Mouse (Mus musculus) kidney, adult 9 months (tissue): ENCODE results near the gene Lipt2.

ENCODE experiments used
- DNase-seq: peaks from one replicate; pipeline ENCODE4 v3.0.0; 2022

The Lipt2 gene

DNA sequence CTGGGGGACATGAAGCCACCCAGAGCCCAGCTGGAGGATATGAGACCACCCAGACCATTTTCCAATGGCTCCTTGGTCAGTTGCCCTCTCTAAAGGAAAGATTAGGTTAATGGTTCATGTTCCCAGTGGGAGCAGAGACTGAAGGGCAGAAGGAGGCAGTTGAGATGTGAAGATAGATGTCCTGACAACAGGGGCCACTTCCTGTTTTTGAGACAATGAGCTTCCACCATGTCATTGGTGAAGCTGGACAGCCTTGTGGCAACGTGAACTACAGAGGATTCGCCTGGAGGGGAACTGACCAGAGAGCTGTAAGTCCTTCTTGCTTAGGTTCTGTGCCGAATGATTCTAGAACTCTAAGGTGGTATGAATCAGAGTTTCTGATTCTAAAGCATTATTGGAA, 17.2 kb downstream of the Lipt2 start, which contains the start of gene Kcne3:
Kcne3 (plus strand) TSS at position 234 of the 400 bp plus-strand sequence.
- no peak for DNase-seq

DNA sequence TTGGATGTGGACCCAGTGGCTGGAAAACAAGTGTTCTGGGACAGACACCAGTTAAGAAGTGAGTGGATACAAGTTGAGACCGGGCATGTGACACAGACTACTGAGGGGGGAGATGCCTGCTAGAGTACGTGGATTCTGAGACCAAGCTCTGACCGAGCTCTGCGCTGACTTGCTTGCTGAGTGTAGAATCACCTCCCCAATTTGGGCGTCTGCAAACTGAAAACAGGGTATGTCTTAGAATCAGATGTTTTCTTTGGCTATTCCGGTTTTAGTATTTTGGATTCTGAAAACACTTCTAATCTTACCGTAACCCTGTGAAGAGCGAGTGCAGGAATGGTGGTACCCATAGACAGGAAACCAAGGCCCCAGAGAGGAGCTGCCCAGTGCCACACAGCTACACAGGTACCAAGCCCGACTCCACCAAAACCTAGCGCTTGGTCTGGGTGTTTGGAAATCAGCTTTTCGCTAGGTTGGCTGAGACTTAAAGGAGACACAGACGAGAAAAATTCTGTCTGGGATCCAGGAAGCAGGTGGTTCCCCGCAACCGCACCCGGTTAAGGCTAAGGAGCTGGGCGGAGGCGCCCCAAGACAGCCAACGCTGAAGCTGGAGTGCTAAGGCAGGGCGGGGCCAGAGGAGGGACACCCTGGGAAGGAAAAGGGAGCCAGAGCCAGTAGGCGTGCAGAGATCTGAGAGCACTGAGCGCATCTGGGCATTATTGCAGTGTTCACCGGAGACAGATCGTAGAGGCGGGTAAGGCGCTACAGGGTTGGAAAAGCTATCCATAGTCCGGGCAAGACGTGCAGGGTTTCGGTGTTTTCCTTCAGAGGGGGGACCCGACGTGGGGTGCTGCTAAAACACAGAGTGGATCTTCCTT, 19.2 kb downstream of the Lipt2 start:
- peak; percentile 42 for DNase-seq

GRCm38 (mm10) chr7:100178891-100179233, 19.8 kb downstream of the Lipt2 start:
- no peak for DNase-seq

DNA sequence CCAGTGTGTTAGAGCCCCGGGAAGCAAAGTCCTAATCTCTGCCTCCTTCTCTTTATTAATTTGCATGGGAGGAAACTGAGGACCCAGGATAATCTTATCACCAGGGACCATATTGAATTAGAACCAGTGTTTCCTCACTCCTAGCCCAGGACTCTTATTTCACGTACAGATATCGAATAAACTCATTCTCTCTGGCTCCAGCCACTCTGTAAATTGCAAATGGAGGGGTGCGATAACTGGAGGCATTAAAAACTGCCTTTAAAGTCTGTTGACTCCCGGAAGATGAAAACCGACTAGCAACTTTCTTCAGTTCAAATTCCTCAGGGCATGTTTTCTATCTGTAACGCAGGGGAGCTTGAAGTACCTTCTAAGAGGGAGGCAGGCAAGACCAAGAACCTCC, 20.3 kb downstream of the Lipt2 start:
- DNase-seq: no peak

- DNase-seq: no peak
Observed at GRCm38 (mm10) chr7:100179836-100180407, 20.8 kb downstream of the Lipt2 start.

- no peak for DNase-seq
Observed at GRCm38 (mm10) chr7:100181176-100181575, 22.1 kb downstream of the Lipt2 start.

DNA sequence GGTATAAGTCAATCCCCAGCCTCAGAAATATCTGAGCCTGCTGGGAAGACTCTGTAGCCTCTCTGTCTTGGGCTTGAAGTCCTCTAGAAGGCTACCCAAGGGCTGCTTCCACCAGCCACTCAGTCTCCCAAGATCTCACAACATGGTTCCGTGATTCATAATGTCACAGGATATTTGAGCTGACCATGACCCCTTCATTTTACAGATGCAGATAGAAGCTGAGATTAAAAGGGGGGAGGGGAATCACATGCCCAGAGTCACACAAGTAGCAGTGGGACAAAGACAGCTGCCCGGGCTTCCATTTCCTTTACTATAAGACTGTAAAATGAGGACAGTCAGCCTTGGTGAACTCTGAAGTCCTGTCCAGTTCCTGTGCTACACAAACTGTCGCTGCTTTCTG, 22.5 kb downstream of the Lipt2 start:
- DNase-seq: no peak

GRCm38 (mm10) chr7:100182388-100182787, 23.3 kb downstream of the Lipt2 start:
- no peak for DNase-seq

- peak; percentile 38 for DNase-seq
Observed at GRCm38 (mm10) chr7:100187601-100188000, 28.5 kb downstream of the Lipt2 start.

GRCm38 (mm10) chr7:100190167-100190566, 31.1 kb downstream of the Lipt2 start:
- no peak for DNase-seq

- peak; percentile 60 for DNase-seq
Observed at GRCm38 (mm10) chr7:100190778-100191177, 31.7 kb downstream of the Lipt2 start.

DNA sequence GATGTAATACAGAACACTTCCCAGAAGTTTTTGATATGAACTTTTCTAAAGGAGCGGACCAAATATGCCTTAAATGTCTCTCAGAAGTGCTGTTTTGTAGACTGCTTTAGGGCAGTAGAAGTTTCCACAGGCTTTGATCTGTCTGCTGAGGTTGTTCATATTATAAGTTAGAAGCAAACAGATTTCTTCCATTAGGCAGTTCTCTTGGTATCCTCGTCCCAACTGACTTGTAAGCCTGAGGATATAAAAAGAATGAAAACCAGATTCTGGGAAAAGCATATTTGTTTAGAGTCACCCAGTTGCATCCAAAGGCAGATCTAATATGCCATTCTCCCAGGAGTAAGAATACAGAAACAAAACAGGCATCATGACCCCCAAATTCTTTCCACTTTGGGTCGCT, 42.1 kb downstream of the Lipt2 start:
- DNase-seq: no peak

- no peak for DNase-seq
Observed at GRCm38 (mm10) chr7:100203616-100204015, 44.5 kb downstream of the Lipt2 start.

GRCm38 (mm10) chr7:100204871-100205270, 45.8 kb downstream of the Lipt2 start:
- no peak for DNase-seq

DNA sequence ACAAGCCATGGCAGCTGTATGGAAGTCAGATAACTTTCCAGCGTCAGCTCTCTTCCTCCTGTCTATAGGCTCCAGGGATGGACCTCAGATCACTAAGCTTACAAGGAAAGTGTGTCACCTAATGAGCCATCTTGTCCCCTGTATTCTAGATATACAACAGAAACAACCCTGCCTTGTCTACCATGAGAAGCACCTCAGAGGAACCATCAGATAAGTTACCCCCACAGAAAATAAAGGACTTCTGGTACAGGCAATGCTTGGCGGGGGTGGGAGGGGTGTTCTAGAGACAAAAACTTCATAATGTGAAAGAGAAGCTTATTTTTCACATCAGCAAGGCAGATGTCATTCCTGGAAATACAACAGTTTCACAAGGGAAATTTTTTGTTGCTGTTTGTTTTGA, 47.1 kb downstream of the Lipt2 start:
- DNase-seq: no peak

DNA sequence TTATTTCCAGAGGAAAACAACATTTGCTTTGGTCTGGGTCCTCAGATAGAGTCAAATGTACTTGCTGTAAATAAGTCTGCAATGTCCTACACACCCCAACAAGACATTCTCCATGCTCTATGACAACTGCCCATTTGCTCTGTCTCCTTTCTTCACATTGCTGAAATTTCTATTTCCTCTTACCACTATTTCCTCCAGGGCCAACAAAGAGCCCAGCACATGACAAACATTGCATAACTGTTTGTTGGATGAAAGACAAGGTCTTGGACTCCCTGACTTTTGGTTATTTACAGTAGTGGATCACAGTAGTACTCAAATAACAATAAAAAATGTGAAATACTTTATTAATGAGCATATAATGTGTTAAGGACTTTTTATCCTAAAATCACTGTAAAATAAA, 48.8 kb downstream of the Lipt2 start:
- no peak for DNase-seq
